8 mouse cellular contexts compared by ENCODE assay signal in the genomic region with DNA sequence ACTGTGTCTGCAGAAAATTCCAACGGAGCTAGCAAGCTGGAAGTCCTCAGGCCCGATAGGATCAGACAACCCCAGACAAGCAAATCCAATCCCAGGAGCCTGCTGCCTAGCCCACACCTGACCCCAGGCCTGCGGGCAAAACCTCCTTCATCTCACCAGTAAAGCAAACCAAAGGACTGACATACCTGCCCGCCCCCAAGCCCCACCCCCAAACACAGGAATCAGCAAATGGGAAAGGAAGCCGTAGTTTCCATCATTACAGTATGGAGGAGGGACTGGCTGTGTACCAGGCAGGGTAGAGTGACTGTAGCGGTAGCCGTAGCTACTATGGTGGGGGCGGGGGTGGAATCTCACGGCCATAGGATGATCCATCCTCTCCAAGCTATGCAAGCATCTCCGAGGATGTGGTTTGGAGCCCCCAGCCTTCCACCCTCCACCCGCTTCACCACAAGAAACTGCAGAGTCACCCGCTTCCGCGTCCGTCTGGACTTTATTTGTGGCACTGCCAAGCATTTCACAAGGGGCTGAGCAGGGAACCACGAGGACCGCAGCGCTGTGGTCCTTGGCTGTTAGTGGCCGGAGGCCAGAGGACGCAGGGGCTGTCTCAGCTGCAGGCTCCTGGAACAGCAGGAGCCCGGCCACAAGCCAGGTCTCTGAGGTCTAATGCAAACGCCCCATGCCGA. TPM values are rescaled to one million over a fixed set of nuclear protein-coding genes. Genes with fewer than 3 reads are reported as not detected.
DNase-seq lines count a peak whose midpoint lies in the region; ATAC-seq and TF ChIP-seq lines count a peak whose summit lies in the region.

No protein-coding gene starts in this region.

- no peak for TF ChIP-seq POLR2A in embryonic fibroblast, embryonic 13.5 days (IDR thresholded peaks at IDR 0.05; ENCODE audit: low read depth, low read length)

- H3K36me3 ChIP-seq in E14TG2a.4 (ENCODE audit: insufficient read depth, low read length): no peaks in the 10 kb centered on the region
- H3K36me3 ChIP-seq in limb, embryonic 10.5 days: no peaks in the 10 kb centered on the region

- intact Hi-C loops in gastrocnemius, adult 2 months (cut with DNase I): loop anchor here (5.0 kb wide), 2 partner anchors 56 to 281 kb away; no protein-coding TSS in a partner anchor

- H3K27ac ChIP-seq in gastrocnemius, adult 2 months: no peak overlapping the region; the same call in 1 of the 2 replicates
- H3K27ac ChIP-seq in embryonic fibroblast, embryonic 13.5 days (ENCODE audit: insufficient read depth, low read length): peak overlapping the region; percentile 94
- peak overlapping the region; percentile 69 for H3K27ac ChIP-seq in limb, embryonic 10.5 days

- peaks cover 66% of the 10 kb centered on the region for H3K4me1 ChIP-seq in E14TG2a.4 (replicated peaks; ENCODE audit: low read depth, low read length)
- H3K4me1 ChIP-seq in embryonic fibroblast, embryonic 13.5 days (ENCODE audit: control insufficient read depth, insufficient read depth, low read length): peaks cover 5% of the 10 kb centered on the region
- H3K4me1 ChIP-seq in limb, embryonic 10.5 days: peaks cover 44% of the 10 kb centered on the region

- no peak overlapping the region for H3K4me3 ChIP-seq in gastrocnemius, adult 2 months
- H3K4me3 ChIP-seq in E14TG2a.4 (replicated peaks; ENCODE audit: low read length): peak overlapping the region; percentile 67
- H3K4me3 ChIP-seq in embryonic fibroblast, embryonic 13.5 days (ENCODE audit: insufficient read depth, low read length): no peak overlapping the region
- peak overlapping the region; percentile 19 for H3K4me3 ChIP-seq in limb, embryonic 10.5 days

- TF ChIP-seq CTCF in gastrocnemius, adult 2 months (IDR thresholded peaks at IDR 0.05): no peak
- no peak for TF ChIP-seq CTCF in E14TG2a.4 (conservative IDR thresholded peaks at IDR 0.05; ENCODE audit: low read length)
- TF ChIP-seq CTCF in embryonic fibroblast, embryonic 13.5 days (IDR thresholded peaks at IDR 0.05; ENCODE audit: borderline replicate concordance, insufficient read depth, low read length): no peak

- peak; percentile 52 for ATAC-seq in monocyte, adult 5-6 weeks (replicated peaks; ENCODE audit: insufficient number of reproducible peaks, low FRiP score, low TSS enrichment, poor library complexity, severe bottlenecking)

- DNase-seq in gastrocnemius, adult 18-20 months (ENCODE audit: low spot score): peak; percentile 29
- no peak for DNase-seq in gastrocnemius, adult 2 months
- peak; percentile 50 for DNase-seq in limb, embryonic 10.5 days (ENCODE audit: low spot score)
- DNase-seq in ovary, postnatal 14 days (ENCODE audit: low spot score): no peak
- no peak for DNase-seq in ovary, adult 18-20 months (ENCODE audit: low spot score)

- H3K27me3 ChIP-seq in E14TG2a.4 (ENCODE audit: insufficient read depth, low read length): peaks cover 16% of the 10 kb centered on the region; the same call in 1 of the 2 replicates
- 0 out of 2 replicates have a peak, but pooled peaks cover 9% of the 10 kb centered on the region for H3K27me3 ChIP-seq in limb, embryonic 10.5 days (ENCODE audit: low read depth, poor library complexity, severe bottlenecking)

- H3K9me3 ChIP-seq in E14TG2a.4 (ENCODE audit: low read length): peaks cover 6% of the 10 kb centered on the region
- H3K9me3 ChIP-seq in limb, embryonic 10.5 days (replicated peaks): no peaks in the 10 kb centered on the region

- WGBS in limb, embryonic 10.5 days: 26% methylated on average over 23 of the region's 23 CpGs

RNA-seq across cellular contexts. Expression of gene Ncor2, which starts 4.4 kb away (rescaled TPM):
- total RNA-seq in gastrocnemius, adult 18-20 months (2021): 100 to 1,000 TPM; 118 to 134 TPM
- 100 to 1,000 TPM; 123 to 153 TPM for total RNA-seq in gastrocnemius, adult 2 months (2021)
- polyA plus RNA-seq in embryonic fibroblast, embryonic 13.5 days (2011; ENCODE audit: insufficient read length, low read depth, missing spikeins): 110 and 130 TPM in 2 replicates
- polyA plus RNA-seq in limb, embryonic 10.5 days (2016; fragmentation: Nextera tagmentation; extraction: Ambion mirVana): 22.4 and 26.8 TPM in 2 replicates
- total RNA-seq in monocyte, adult 5-6 weeks (2017): 14.4 to 63.8 TPM (median 24.3 TPM) in 3 replicates

Comparison
In these comparisons a context has a peak if more than half of its experiments do, and no peak if none do; other contexts are left out.
1. DNase-seq: peak in gastrocnemius, adult 18-20 months (single experiment) and limb, embryonic 10.5 days (single experiment); none in gastrocnemius, adult 2 months (single experiment), ovary, postnatal 14 days (single experiment) and ovary, adult 18-20 months (single experiment).
2. H3K4me3 ChIP-seq: peak in E14TG2a.4 (single experiment) and limb, embryonic 10.5 days (single experiment); none in gastrocnemius, adult 2 months (single experiment) and embryonic fibroblast, embryonic 13.5 days (single experiment).